Mouse (Mus musculus): ENCODE results near the gene Prkd1.
"Not testable (repeated sequence)": the region's sequence is repeated elsewhere in the genome, so short reads cannot be mapped to it uniquely, and the experiment has no call there.

The Prkd1 gene

DNA sequence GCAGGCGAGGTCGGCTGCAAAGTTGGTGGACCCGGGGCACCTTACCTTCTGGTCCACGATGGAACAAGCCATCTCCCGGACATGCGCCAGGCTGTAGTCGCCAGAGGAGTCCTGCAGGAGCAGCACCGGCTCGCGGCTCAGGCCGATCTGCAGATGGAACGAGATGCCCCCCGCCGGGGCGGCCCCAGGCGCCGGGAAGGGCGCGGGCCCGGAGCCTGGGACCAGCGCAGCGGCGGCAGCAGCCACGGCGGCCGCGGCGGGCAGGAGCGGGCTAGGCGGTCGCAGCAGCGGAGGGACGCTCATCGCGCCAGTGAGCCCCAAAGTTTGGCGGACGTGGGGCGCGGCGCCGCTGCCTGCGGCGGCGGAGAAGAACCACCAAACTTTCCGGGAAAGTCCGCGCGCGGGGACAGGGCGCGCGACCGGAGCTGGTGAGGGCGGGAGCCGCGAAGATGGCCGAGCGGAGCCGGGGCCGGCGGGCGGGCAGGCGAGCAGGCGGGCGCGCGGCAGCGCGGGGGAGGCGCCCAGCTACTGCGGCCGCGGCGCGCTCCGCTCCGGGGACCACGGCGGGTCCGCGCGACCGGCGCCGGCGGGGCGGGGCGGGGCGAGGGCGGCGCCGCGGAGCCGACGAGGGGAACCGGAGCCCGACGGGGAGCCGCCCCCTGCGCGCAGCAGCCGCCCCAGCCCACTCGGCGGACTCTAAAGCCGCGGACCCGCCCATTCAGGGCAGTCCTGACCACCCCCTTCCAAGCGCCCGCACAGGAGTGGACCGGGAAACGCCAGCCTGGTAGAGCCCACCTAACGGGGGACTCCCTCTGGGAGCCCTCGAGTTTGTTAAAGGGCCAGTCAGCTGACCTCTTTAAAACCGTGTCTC, at the start of gene Prkd1:
Prkd1 (minus strand) TSS at position 428 of the 871 bp plus-strand sequence.
- no peak for DNase-seq (ENCODE audit: low spot score in 2 of 2)

DNA sequence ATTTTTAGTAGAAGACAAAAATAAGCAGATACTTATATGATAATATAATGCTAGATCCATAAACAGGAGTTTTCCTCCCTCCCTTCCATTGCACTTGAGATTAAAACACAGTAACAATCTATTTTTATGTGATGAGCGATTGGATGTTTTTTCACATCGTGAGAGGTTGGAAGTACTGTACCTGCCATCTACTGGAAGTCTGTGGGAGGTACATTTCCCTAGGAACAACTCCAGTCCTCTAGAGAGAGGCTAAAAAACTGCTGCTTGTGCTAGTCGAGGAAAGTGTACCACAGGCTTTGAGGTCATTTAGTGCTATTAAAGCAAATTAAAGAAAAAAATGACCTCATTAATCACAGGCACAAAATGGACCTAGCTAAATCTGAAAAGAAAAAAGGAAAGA, 48.6 kb upstream of the Prkd1 start:
- no peak for DNase-seq (ENCODE audit: low spot score in 2 of 2)

DNA sequence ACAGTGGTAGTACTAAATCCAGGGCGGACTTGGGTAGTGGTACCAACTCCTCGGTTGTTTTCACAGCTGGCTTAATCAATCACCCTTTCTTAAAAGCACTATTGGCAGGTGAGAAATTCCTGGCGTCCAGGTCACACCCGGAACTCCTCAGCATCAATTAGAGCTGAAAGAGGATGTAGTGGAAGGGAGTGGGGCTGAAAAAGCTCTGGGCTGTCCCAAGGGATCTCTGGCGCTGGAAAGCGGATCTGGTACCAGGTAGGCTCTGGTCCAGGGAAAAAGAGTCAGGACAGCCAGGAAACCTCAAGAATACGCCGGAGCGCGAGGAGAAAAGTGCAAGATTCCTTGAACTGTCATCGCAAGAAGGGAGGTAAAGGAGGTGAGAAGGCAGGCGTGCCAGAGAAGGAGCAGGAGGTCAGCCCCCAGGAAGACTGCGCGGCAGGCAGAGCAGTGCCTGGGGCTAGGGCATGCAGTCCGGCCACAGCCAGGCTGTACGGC, 675 bp downstream of the Prkd1 start:
- DNase-seq (ENCODE audit: low spot score in 2 of 2), result no peak

DNA sequence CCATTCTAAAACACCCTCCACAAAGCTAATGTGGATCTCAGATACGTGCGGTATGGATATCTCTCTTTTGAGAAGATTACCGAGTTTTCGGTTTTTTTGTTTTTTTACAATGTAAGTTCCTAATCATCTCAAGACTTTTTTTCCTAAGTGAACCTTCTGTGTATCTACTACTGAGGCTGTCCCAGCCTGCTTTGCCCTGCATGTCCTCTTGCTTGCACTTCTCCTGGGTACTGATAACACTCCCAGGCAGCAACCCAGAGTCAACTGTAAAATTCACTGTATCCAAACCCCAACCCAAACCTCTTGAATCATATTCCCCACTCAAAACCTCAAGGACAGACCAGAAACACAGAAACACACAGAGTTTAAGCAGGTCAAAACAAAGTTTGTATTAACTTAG, 2.0 kb downstream of the Prkd1 start:
- DNase-seq (ENCODE audit: low spot score in 2 of 2), result no peak

DNA sequence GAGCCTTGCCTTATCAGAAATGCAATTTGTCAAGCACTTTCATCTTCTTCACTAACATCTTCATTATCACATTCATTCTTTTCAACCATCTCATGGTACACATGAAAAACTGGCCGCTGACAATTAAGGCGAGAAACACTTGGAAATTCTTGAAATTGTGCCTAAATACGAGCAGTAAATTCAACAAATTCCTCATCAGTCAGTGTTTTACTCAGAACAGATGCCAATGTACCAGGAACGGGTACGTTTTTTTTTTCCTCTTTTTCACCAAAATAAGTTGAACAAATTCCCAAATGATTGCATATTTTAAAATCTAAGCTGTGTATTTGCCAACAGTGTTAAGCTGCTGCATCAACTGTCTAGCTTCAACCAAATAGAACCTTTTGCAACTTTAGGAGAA, 6.2 kb downstream of the Prkd1 start:
- DNase-seq (ENCODE audit: low spot score in 2 of 2), result no peak

DNA sequence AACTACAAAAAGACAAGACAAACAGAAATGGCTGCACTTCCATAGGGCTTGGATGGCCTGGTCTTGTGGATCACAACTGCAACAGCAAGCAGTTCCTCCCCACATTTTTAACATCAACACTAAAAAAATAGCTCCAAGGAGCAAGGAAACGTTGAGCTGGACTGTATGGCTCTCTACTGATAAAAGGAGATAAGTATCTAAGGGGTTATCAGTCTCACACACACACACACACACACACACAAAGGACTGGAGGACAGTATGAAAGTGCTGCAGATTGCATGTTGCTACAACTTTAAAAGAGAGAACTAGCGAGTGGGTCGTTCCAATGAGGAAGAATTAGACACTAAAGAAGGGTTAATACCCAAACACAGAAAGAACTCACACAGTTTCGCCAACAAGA, 8.7 kb downstream of the Prkd1 start:
- no peak for DNase-seq (ENCODE audit: low spot score in 2 of 2)

DNA sequence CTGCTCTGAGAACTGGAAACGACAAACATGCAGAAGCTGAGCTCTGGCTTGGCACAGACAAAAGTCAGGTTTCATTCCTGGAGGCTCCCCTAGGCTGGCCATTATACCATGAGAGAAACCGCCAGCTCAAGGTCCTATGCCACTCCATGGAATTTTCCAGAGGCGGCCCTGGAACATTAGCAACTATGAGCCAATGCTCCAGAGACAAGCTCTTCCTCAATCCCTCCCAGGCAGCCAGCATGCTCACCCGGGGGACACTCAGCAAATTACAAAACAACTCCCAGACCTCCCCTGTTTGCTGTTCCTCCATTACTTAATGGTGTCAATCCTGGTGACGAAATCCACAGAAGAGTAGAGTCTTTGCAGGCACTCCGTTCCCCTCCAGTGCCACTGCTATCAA, 14.5 kb downstream of the Prkd1 start:
- DNase-seq (ENCODE audit: low spot score in 2 of 2), result no peak

DNA sequence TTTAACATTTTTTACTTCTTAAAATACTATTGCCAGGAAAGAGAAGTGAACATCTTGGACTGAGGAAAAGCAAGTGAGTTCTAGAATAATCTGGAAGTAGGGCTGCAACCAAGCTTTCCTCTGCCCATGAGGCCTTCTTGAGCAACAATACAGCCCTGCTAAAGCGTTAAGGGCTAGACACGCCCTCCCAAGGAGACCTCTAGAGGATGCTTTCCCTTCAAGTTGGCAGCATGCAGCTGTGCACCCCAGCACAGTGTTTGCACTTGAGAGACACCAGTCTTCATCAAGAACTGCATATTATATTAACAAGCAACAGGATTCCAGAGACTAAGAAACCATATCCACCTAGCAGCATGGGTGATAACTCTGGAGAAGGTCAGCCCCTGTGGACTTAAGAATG, 22.8 kb downstream of the Prkd1 start:
- DNase-seq (ENCODE audit: low spot score in 2 of 2), result not testable (repeated sequence)

DNA sequence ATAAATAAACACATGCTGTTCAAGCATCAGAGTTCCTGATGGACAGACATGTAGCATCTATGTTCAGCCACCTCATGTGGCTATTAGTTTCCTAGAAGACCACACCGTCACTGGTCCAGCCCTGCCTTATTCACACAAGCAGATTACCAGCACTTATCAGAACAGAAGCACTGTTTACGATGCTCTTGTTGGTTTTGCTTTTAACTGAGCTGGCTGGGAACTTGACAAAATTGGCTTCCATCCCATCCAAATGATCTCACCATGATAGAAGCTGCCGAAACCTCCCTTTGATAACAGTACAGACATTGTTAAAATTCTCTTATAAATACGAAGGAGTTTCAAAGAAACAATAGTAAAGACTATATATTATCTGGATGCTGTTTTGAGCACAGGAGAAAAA, 24.7 kb downstream of the Prkd1 start:
- DNase-seq (ENCODE audit: low spot score in 2 of 2), result no peak

DNA sequence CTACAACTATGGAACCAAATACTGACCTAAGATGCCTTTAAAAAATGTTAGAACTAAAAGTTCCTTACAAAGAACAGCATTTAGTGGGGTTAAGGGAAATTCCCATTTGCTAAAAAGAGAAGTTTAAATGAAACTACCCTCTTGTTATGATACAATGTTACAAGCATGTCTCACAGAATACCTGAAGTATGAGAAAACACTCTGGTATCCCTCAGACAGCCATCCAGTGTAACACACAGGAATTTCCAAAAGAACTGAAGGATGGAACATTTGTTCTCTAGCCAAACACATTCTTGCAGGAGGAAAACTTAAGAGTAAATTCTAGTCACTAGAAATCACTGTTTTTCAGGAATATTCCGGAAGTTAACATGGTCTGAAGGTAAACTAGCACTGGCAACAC, 33.0 kb downstream of the Prkd1 start:
- DNase-seq (ENCODE audit: low spot score in 2 of 2), result no peak

DNA sequence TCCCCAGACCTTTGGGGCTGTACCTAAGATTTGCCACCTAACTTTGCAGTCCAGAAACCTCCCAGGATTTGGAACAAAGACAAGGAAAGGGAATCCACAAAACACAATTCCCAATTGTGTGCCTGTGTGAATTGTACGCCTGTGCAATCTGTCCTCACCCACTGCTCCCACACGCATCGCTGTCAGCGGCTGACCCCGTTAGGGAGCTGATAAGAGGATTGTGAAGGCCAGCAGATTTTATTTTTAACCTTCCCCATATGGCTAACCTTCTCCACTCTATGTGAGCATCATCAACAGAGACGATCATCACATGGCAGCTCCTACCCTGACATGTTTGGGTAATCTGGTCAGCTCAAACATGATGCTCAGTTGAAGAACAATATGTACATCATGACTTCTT, 34.6 kb downstream of the Prkd1 start:
- DNase-seq (ENCODE audit: low spot score in 2 of 2), result no peak

DNA sequence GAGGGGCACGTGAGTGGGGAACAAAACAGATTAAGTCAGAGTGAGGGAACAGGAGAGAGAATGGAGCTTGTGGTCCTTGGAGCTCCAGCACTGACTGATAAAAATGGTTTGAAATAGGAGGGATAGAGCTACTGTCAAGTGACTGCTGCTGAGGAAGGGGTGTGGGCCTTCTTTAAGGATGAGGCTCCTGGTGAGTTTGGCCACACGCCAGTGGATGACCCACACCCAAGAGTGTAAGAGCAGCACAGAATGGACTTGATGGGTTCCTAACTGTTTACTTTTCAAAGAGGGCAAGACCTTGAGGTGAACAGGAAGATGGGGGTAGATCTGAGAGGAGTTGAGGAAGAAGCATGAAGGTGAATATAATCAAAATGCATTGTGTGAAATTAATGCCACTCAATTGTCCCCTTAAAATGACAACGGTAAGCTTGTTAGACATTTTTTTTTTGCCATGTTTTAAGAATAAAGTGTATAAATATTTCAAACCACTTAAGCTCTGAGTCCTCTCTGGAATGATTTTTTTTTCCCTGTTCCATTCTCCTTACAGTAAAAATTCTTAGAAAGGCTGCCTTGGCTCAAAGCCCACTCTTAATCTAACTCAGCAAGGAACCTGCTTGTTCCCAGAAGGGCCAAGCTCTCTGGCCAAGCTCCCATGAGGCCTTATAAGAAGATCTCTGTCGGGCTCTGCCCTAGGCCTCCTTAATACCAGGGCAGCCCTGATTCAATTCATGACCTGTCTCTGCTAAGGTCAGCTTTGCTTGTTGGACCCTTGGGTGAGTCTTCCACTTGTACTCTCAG, 42.0 kb downstream of the Prkd1 start:
- no peak for DNase-seq (ENCODE audit: low spot score in 2 of 2)

DNA sequence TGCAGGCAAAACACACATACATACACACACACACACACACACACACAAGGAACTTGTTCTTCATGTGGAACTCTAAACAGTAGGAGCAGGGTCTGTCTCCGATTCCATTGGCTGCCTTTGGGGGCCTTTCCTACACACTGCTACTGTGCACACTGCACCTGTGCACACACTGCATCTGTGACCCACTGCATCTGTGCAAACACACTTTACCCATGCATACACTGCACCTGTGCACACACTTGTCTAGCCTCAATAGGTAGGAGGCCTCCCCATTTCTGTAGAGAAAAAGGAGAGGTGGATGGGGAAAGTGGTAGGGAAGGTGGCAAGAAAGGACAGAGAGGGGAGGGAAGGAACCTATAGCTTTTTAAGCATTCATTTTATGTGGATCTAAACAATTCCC, 49.5 kb downstream of the Prkd1 start:
- no peak for DNase-seq (ENCODE audit: low spot score in 2 of 2)

DNA sequence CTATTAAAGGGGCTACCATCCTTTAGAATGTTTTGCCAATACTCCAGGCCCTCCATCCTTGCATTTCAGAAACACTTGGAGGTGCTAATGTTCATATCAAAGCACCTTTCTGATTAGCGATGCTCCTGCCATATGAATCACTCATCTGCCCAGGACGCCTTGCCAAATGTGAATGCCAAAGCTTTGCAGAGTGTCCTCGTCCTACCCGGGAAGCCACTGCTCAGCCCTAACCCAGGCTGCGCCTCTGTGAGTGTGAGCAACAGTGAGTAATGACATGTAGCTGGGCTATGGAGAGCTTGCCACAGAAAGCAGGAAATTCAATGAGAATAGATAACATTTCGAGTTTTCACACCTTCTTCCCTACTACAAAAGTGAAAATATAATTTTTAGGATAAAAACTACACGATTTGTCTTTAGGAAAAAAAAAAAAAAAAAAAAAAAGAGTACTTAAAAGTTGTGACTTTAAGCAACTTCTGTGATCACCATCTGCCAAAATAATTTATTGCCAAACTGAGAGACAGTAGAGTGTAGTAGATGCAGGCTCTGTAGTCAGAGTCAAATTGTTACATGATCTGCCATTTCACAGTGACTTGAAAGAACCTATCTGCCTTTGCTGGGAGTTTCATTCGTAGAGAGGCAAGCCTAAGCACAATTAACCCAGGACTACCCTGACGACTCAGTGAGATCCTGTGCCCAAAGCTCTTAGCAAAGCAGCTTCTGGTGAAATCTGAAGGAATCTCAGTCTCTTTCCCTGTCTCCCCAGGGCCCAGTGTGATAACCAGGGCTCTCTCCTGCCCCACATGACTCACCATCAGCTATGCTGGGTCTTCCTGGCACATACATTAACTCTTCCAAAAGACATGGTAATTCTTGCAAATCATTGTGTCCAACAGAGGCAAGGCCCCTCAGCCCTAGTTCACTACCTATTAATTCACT, 50.6 kb downstream of the Prkd1 start:
- DNase-seq (ENCODE audit: low spot score in 2 of 2), result no peak

DNA sequence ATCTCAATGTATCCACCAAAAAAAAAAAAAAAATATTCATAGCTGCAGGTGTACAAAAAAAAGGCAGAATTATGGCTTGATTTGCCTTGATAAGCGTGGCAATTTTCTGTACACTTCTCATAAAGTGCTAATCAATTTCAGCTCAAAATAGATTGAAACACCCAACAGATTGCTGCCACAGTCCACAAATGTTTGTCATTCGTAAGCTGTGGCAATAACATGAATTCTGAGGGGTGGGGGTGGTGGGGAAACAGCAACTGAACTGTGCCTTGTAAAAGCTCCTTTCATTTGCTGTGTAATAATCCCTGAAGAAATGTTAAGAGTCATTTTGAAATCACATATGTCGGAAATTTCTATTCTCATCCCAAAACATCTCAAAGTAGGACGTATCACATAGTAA, 51.4 kb downstream of the Prkd1 start:
- no peak for DNase-seq (ENCODE audit: low spot score in 2 of 2)

DNA sequence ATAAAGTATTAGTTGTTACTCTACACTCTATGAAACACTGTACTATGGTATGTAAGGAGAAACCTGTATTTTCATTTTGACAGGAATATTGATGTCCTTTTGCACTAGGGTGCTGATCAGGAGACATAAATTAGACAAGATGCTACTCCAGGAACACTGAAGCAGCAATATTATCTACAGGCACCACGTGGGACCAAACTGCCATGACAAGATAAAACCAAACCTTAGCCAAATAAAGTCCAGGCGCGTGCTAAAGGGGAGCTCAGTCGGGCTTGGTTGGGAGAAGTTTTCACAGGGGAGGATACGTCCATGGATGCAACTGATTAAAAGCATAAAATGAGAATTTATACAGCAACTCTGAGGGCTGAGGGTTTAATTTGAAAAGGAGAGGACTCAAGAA, 53.1 kb downstream of the Prkd1 start:
- no peak for DNase-seq (ENCODE audit: low spot score in 2 of 2)

DNA sequence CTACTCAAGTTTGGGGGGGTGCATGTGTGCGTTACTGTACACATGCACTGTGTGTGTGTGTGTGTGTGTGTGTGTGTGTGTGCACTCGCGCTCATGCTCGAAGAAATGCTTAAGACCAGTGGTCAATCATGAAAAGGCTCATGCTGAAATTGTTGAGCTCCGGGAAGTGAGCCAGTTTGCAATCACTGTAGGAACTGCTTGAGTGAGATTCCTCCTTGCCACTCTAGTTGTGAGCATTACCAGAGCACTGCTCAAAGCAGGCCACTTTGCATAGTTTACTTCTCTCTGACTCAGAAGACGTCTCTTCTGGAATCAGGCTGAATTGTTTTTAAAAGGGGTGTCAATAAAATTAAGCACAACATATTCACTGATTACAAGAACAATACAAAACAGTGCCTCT, 54.4 kb downstream of the Prkd1 start:
- DNase-seq (ENCODE audit: low spot score in 2 of 2), result no peak

DNA sequence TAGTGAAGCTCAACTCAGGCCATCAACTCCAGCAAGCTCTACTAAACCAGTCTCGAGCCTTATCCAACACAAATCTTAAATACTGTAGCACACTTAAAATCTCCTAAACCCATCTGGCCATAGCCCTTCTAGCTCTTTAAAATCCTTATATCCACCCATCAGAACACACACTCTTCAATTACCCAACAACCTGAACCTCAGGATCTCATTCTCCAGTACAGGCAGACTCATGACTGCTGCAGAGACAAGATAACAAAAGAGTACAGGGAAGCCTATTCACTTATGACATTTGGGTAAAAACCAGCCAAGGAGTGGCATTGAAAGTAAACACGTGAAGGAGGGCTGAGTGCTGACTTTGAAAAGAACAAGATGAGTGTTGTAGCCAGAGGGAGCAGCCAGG, 55.4 kb downstream of the Prkd1 start:
- no peak for DNase-seq (ENCODE audit: low spot score in 2 of 2)

DNA sequence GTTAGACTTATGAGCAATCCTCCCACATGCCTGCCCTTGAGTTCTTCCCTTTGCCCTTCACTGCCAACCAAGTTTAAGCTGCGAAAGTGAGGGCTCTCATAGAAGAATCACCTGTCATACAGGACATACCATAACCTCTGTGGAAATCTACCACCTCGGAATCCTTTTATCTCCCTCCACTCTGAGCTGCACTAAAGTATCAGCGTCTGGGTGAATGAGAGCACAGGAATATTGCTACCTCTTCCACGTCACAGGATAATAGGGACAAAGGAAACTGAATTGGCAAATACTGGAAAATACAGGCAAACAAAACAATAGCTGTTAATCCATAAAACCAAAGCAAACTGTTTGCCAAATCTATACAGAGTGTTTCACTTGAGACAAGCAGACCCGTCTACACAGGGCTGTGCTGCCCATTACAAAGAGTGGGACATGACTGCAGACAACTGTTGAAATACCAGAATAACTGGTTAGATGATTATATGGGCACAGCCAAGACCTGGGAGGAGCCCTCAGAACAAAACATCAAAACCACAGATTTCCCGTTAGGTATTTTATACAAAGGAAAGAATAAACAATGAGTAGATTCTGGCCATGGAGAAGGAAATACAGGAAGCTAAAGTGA, 60.6 kb downstream of the Prkd1 start:
- DNase-seq (ENCODE audit: low spot score in 2 of 2), result no peak

DNA sequence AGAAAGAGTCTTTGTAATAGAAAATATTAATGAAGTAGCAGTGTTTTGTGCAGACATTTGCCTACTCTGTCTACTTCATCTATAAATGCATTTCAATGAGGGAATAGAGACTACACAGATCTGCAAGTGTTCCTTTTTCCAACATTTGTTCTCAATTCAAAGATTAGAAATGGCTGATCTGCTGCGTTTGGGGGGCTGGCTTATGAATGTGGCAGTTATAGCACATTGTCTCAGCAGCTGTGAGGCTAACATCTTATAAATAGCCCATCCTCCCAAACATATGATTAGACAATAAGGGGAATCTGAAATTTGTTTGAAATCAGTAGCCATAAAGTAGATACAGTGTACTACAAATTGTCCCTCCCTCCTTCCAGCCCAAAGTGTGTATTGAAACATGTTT, 83.7 kb downstream of the Prkd1 start:
- no peak for DNase-seq (ENCODE audit: low spot score in 2 of 2)

DNA sequence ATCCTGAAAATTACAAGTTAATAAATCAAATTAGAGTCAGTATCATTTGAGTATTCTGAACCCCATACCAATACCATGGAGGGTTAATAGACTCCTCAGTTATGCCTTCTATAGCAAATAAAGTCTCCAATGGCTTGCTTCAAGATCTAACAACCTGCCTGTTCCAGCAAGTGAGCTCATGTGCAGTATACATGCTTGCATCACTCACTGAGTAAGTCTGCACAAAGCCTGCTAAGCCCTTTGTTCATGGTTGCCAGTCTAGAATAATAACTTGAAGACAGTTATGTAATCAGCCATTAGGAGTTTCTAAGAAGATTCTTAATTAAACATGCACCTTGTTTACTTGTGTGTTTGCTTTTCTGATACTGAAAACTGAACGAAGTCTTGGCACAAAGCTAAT, 88.4 kb downstream of the Prkd1 start:
- DNase-seq (ENCODE audit: low spot score in 2 of 2), result no peak

Measured in spleen, postnatal 14 days (tissue).